8 mouse cellular contexts compared by ENCODE assay signal in the genomic region with DNA sequence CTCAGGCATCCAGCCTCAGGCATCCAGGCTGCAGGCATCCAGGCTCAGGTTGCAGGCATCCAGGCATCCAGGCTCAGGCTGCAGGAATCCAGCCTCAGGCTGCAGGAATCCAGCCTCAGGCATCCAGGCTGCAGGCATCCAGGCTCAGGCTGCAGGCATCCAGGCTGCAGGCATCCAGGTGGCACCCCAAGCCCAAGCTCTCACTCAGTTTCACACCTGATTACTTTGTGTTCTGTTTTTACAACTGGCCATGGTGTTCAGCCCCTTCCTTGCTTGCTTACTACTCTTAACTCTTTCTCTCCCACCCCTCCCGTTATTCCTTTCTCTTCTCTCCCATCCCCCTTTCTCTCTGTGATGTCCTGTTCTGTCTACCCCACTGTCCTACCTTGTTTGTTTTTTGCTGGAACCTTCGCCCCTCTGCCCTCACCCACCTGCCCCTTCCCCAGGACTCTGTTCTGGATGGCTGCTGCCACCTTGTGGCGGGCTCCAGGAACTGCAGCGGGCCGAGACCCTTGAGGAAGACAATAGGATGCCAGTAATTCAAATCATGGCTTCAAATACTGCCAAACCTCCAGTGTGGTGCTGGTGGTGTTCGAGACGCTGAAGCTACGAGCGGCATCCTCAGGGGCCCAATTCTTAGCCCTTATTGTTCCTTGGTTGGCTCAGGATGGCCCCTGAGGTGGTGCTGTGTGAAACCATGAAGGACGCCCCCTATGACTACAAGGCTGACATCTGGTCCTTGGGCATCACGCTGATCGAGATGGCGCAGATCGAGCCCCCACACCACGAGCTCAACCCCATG. TPM values are rescaled to one million over a fixed set of nuclear protein-coding genes. Genes with fewer than 3 reads are reported as not detected.
A peak's percentile ranks its signal among the peaks of the same experiment; 100 is the strongest.
DNase-seq lines count a peak whose midpoint lies in the region; ATAC-seq lines count a peak whose summit lies in the region.

No protein-coding gene starts in this region.

- no peak overlapping the region for H3K4me3 ChIP-seq in forebrain, embryonic 11.5 days (ENCODE audit: low read depth, low read length)

- H3K9me3 ChIP-seq in forebrain, embryonic 11.5 days (ENCODE audit: control insufficient read depth, low read length), result no peaks in the 10 kb centered on the region

- H3K27ac ChIP-seq in forebrain, embryonic 11.5 days (ENCODE audit: low read depth, low read length), result no peak overlapping the region

- peak overlapping the region; percentile 45 for H3K9ac ChIP-seq in forebrain, embryonic 11.5 days (ENCODE audit: low read length)

- WGBS in forebrain, embryonic 11.5 days, result 33% methylated on average over 15 of the region's 15 CpGs

- peak; percentile 80 for DNase-seq in Muller cell, postnatal 12 days (ENCODE audit: inconsistent ontology term)
- peak; percentile 40 for DNase-seq in c-Kit-positive CD71-negative TER-119-negative erythroid progenitor cells, embryonic 14.5 days (ENCODE audit: low read depth)
- peak; percentile 93 for DNase-seq in forebrain, embryonic 11.5 days (ENCODE audit: low spot score)
- peak; percentile 87 for DNase-seq in heart, postnatal 4 days
- peak; percentile 73 to 77 for DNase-seq in layer of hippocampus, postnatal 14 days (ENCODE audit: low spot score in 2 of 2)
- peak; percentile 66 to 84 for DNase-seq in lung, postnatal 4 days
- DNase-seq in right cerebral cortex, postnatal 14 days, result peak; percentile 72

- no peaks in the 10 kb centered on the region for H3K27me3 ChIP-seq in forebrain, embryonic 11.5 days (ENCODE audit: control insufficient read depth, insufficient read depth, low read length)

- H3K4me1 ChIP-seq in forebrain, embryonic 11.5 days (replicated peaks; ENCODE audit: control insufficient read depth, insufficient read depth, low read length), result no peaks in the 10 kb centered on the region

- H3K36me3 ChIP-seq in forebrain, embryonic 11.5 days (ENCODE audit: control insufficient read depth, insufficient read depth, low read length), result no peaks in the 10 kb centered on the region

- H3K4me2 ChIP-seq in forebrain, embryonic 11.5 days (ENCODE audit: low read depth, low read length, severe bottlenecking), result no peak overlapping the region

- ATAC-seq in forebrain, embryonic 11.5 days (replicated peaks; ENCODE audit: low FRiP score), result peak; percentile 62; the same call in 1 of the 2 replicates
- ATAC-seq in activated CD4-positive, CD25-positive, alpha-beta regulatory T cell, adult 4 months, result no peak

RNA-seq across cellular contexts. Expression of a gene that starts 54.2 kb away (rescaled TPM):
- 95.8 and 104 TPM in 2 replicates for polyA plus RNA-seq in forebrain, embryonic 11.5 days (2014; fragmentation: Nextera tagmentation; extraction: Ambion mirVana)
- total RNA-seq in heart, postnatal 4 days (2021), result 10 to 100 TPM; 77.1 to 77.3 TPM
- total RNA-seq in layer of hippocampus, postnatal 14 days (2021), result 100 to 1,000 TPM; 130 to 137 TPM
- 10 to 100 TPM; 21.3 TPM for polyA plus RNA-seq in activated CD4-positive, CD25-positive, alpha-beta regulatory T cell, adult 4 months (2017; shearing (Covaris generic))

RNA-seq across cellular contexts. Expression of a gene that starts 55.2 kb away (rescaled TPM):
- polyA plus RNA-seq in forebrain, embryonic 11.5 days (2014; fragmentation: Nextera tagmentation; extraction: Ambion mirVana), result 1.4 and 1.8 TPM in 2 replicates
- total RNA-seq in heart, postnatal 4 days (2021), result 10 to 100 TPM; 11.8 to 12.7 TPM
- 1 to 10 TPM; 7.5 to 8.3 TPM for total RNA-seq in layer of hippocampus, postnatal 14 days (2021)
- polyA plus RNA-seq in activated CD4-positive, CD25-positive, alpha-beta regulatory T cell, adult 4 months (2017; shearing (Covaris generic)), result 100 to 1,000 TPM in 1 of 2 experiments, 10 to 100 TPM in 1; 66.9 to 116 TPM

RNA-seq across cellular contexts. Expression of a gene that starts 56.4 kb away (rescaled TPM):
- 0.29 TPM in 1 of 2 replicates, not detected in the other for polyA plus RNA-seq in forebrain, embryonic 11.5 days (2014; fragmentation: Nextera tagmentation; extraction: Ambion mirVana)
- total RNA-seq in heart, postnatal 4 days (2021), result under 1 TPM in 1 of 2 experiments, not detected in 1; 0.47 TPM
- total RNA-seq in layer of hippocampus, postnatal 14 days (2021), result 1 to 10 TPM; 1.5 to 2.3 TPM
- polyA plus RNA-seq in activated CD4-positive, CD25-positive, alpha-beta regulatory T cell, adult 4 months (2017; shearing (Covaris generic)), result 1 to 10 TPM; 1.1 to 1.2 TPM

Comparison
In these comparisons a context has a peak if more than half of its experiments do, and no peak if none do; other contexts are left out.
1. DNase-seq: peak in every context shown above with its lines; median percentile 93 in forebrain, embryonic 11.5 days; 87 in heart, postnatal 4 days; 80 in Muller cell, postnatal 12 days; 75 in layer of hippocampus, postnatal 14 days; 75 in lung, postnatal 4 days; 72 in right cerebral cortex, postnatal 14 days; 40 in c-Kit-positive CD71-negative TER-119-negative erythroid progenitor cells, embryonic 14.5 days.